Mouse (Mus musculus) layer of hippocampus, adult 11-12 months (tissue): ENCODE measurements around the gene Ak7.

Experiments used
- DNase-seq: peaks from one replicate; pipeline ENCODE4 v3.0.0; 2022; ENCODE audit warnings: low spot score

Gene Ak7

GRCm38 (mm10) chr12:105730851-105731460 is 25.2 kb downstream of the Ak7 start:
- DNase-seq, result no peak

- no peak for DNase-seq
These were observed 27.8 kb downstream of the Ak7 start for GRCm38 (mm10) chr12:105733370-105734159.

GRCm38 (mm10) chr12:105735226-105735888 is 29.6 kb downstream of the Ak7 start:
- no peak for DNase-seq

GRCm38 (mm10) chr12:105735889-105736251 is 30.1 kb downstream of the Ak7 start:
- no peak for DNase-seq

- DNase-seq, result no peak
These were observed 32.7 kb downstream of the Ak7 start for GRCm38 (mm10) chr12:105738316-105739096.

GRCm38 (mm10) chr12:105739656-105740055 is 33.9 kb downstream of the Ak7 start:
- DNase-seq, result no peak

- DNase-seq, result no peak
These were observed 42.3 kb downstream of the Ak7 start for GRCm38 (mm10) chr12:105748114-105748513.

GRCm38 (mm10) chr12:105753813-105754212 is 48.0 kb downstream of the Ak7 start:
- DNase-seq, result no peak

- DNase-seq, result no peak
These were observed 52.2 kb downstream of the Ak7 start for GRCm38 (mm10) chr12:105757816-105758497.

GRCm38 (mm10) chr12:105758911-105759310 is 53.1 kb downstream of the Ak7 start:
- no peak for DNase-seq

- no peak for DNase-seq
These were observed 54.2 kb downstream of the Ak7 start for GRCm38 (mm10) chr12:105759849-105760478.

GRCm38 (mm10) chr12:105761171-105761570 is 55.4 kb downstream of the Ak7 start:
- no peak for DNase-seq

- no peak for DNase-seq
These were observed 55.9 kb downstream of the Ak7 start for GRCm38 (mm10) chr12:105761629-105762028.

- DNase-seq, result no peak
These were observed 63.9 kb downstream of the Ak7 start for GRCm38 (mm10) chr12:105769700-105770099.

- no peak for DNase-seq
These were observed 69.1 kb downstream of the Ak7 start for GRCm38 (mm10) chr12:105774871-105775270.

GRCm38 (mm10) chr12:105777651-105778050 is 71.9 kb downstream of the Ak7 start:
- no peak for DNase-seq

- DNase-seq, result peak; percentile 91
These were observed 78.6 kb downstream of the Ak7 start, which contains the start of gene Papola for GRCm38 (mm10) chr12:105784196-105784999. Gene Papola, plus strand, starts transcription at chr12:105784694.

GRCm38 (mm10) chr12:105785000-105785774 is 79.4 kb downstream of the Ak7 start:
- peak; percentile 69 for DNase-seq

- no peak for DNase-seq
These were observed 80.3 kb downstream of the Ak7 start for GRCm38 (mm10) chr12:105786113-105786512.

GRCm38 (mm10) chr12:105787626-105788025 is 81.8 kb downstream of the Ak7 start:
- DNase-seq, result no peak
